Mouse (Mus musculus): ENCODE results near the gene Prap1. TPM values are rescaled to one million over a fixed set of nuclear protein-coding genes. Genes with fewer than 3 reads are reported as not detected.
A peak's percentile ranks its signal among the peaks of the same experiment; 100 is the strongest.

Prap1 gene
- polyA plus RNA-seq, 1 experiment, result not detected

GRCm38 (mm10) chr7:140080503-140081156, 12.6 kb upstream of the Prap1 start:
- 2% methylated on average over 24 of the region's 24 CpGs for WGBS
- peak overlapping the region; percentile 99 for H3K27ac ChIP-seq (ENCODE audit: insufficient read depth, low read depth, low read length)
- H3K4me1 ChIP-seq (ENCODE audit: control insufficient read depth, insufficient read depth, low read length), result peaks cover 5% of the 10 kb centered on the region; the same call in 1 of the 2 replicates
- peak; percentile 73 for TF ChIP-seq POLR2A (IDR thresholded peaks at IDR 0.05; ENCODE audit: insufficient read depth, low read depth, low read length)
- TF ChIP-seq CTCF (IDR thresholded peaks at IDR 0.05; ENCODE audit: insufficient read depth, low read depth, low read length), result no peak
- peak overlapping the region; percentile 96 for H3K4me3 ChIP-seq (ENCODE audit: insufficient read depth, low read depth, low read length)

GRCm38 (mm10) chr7:140081408-140082241, 11.6 kb upstream of the Prap1 start:
- TF ChIP-seq CTCF (IDR thresholded peaks at IDR 0.05; ENCODE audit: insufficient read depth, low read depth, low read length), result no peak
- TF ChIP-seq POLR2A (IDR thresholded peaks at IDR 0.05; ENCODE audit: insufficient read depth, low read depth, low read length), result peak; percentile 4; the same call in 1 of the 2 replicates
- WGBS, result 5% methylated on average over 20 of the region's 20 CpGs
- Histone ChIP-seq H3K4me1 (ENCODE audit: control insufficient read depth, insufficient read depth, low read length) (peaks cover 5% of the 10 kb centered on the region; the same call in 1 of the 2 replicates), H3K27ac (ENCODE audit: insufficient read depth, low read depth, low read length) (peak overlapping the region; percentile 99), H3K4me3 (ENCODE audit: insufficient read depth, low read depth, low read length) (peak overlapping the region; percentile 96)

GRCm38 (mm10) chr7:140082242-140082678, 10.9 kb upstream of the Prap1 start, which contains the start of gene Caly:
Caly (minus strand) TSS chr7:140082548.
- Histone ChIP-seq H3K4me1 (ENCODE audit: control insufficient read depth, insufficient read depth, low read length) (peaks cover 5% of the 10 kb centered on the region; the same call in 1 of the 2 replicates), H3K27ac (ENCODE audit: insufficient read depth, low read depth, low read length) (peak within 1 kb of the TSS; percentile 99), H3K4me3 (ENCODE audit: insufficient read depth, low read depth, low read length) (peak within 1 kb of the TSS; percentile 96)
- under 1% methylated on average over 18 of the region's 18 CpGs for WGBS
- TF ChIP-seq CTCF (IDR thresholded peaks at IDR 0.05; ENCODE audit: insufficient read depth, low read depth, low read length), result peak; percentile 72
- TF ChIP-seq POLR2A (IDR thresholded peaks at IDR 0.05; ENCODE audit: insufficient read depth, low read depth, low read length), result peak; percentile 60; the same call in 1 of the 2 replicates

- WGBS, result 72% methylated on average over 10 of the region's 10 CpGs
- no peaks in the 10 kb centered on the region for H3K4me1 ChIP-seq (ENCODE audit: control insufficient read depth, insufficient read depth, low read length)
- TF ChIP-seq CTCF (IDR thresholded peaks at IDR 0.05; ENCODE audit: insufficient read depth, low read depth, low read length) (no peak), POLR2A (IDR thresholded peaks at IDR 0.05; ENCODE audit: insufficient read depth, low read depth, low read length) (no peak)
- no peak overlapping the region for H3K4me3 ChIP-seq (ENCODE audit: insufficient read depth, low read depth, low read length)
- H3K27ac ChIP-seq (ENCODE audit: insufficient read depth, low read depth, low read length), result no peak overlapping the region
Observed at GRCm38 (mm10) chr7:140090601-140091000, 2.6 kb upstream of the Prap1 start.

GRCm38 (mm10) chr7:140094954-140095353, 1.8 kb downstream of the Prap1 start:
- TF ChIP-seq POLR2A (IDR thresholded peaks at IDR 0.05; ENCODE audit: insufficient read depth, low read depth, low read length), result no peak
- Histone ChIP-seq H3K4me1 (ENCODE audit: control insufficient read depth, insufficient read depth, low read length) (peaks cover 8% of the 10 kb centered on the region; the same call in 1 of the 2 replicates), H3K4me3 (ENCODE audit: insufficient read depth, low read depth, low read length) (no peak overlapping the region), H3K27ac (ENCODE audit: insufficient read depth, low read depth, low read length) (no peak overlapping the region)
- 53% methylated on average over 5 of the region's 5 CpGs for WGBS

- no peak overlapping the region for H3K4me3 ChIP-seq (ENCODE audit: insufficient read depth, low read depth, low read length)
- peaks cover 8% of the 10 kb centered on the region; the same call in 1 of the 2 replicates for H3K4me1 ChIP-seq (ENCODE audit: control insufficient read depth, insufficient read depth, low read length)
- no peak for TF ChIP-seq POLR2A (IDR thresholded peaks at IDR 0.05; ENCODE audit: insufficient read depth, low read depth, low read length)
- no peak for TF ChIP-seq CTCF (IDR thresholded peaks at IDR 0.05; ENCODE audit: insufficient read depth, low read depth, low read length)
- 17% methylated on average over 1 of the region's 1 CpGs for WGBS
- H3K27ac ChIP-seq (ENCODE audit: insufficient read depth, low read depth, low read length), result no peak overlapping the region
Observed at GRCm38 (mm10) chr7:140095556-140095955, 2.4 kb downstream of the Prap1 start.

GRCm38 (mm10) chr7:140096055-140096454, 2.9 kb downstream of the Prap1 start:
- Histone ChIP-seq H3K4me3 (ENCODE audit: insufficient read depth, low read depth, low read length) (no peak overlapping the region), H3K27ac (ENCODE audit: insufficient read depth, low read depth, low read length) (no peak overlapping the region), H3K4me1 (ENCODE audit: control insufficient read depth, insufficient read depth, low read length) (peaks cover 13% of the 10 kb centered on the region)
- TF ChIP-seq CTCF (IDR thresholded peaks at IDR 0.05; ENCODE audit: insufficient read depth, low read depth, low read length), result no peak
- no peak for TF ChIP-seq POLR2A (IDR thresholded peaks at IDR 0.05; ENCODE audit: insufficient read depth, low read depth, low read length)

GRCm38 (mm10) chr7:140098466-140098865, 5.3 kb downstream of the Prap1 start:
- WGBS, result 90% methylated on average over 1 of the region's 1 CpGs
- peaks cover 25% of the 10 kb centered on the region for H3K4me1 ChIP-seq (ENCODE audit: control insufficient read depth, insufficient read depth, low read length)

GRCm38 (mm10) chr7:140101498-140101897, 8.3 kb downstream of the Prap1 start:
- Histone ChIP-seq H3K4me3 (ENCODE audit: insufficient read depth, low read depth, low read length) (peak overlapping the region; percentile 68), H3K4me1 (ENCODE audit: control insufficient read depth, insufficient read depth, low read length) (peaks cover 25% of the 10 kb centered on the region), H3K27ac (ENCODE audit: insufficient read depth, low read depth, low read length) (0 out of 2 replicates have a peak overlapping the region, but pooled peaks have one; percentile 74)
- no peak for TF ChIP-seq POLR2A (IDR thresholded peaks at IDR 0.05; ENCODE audit: insufficient read depth, low read depth, low read length)
- TF ChIP-seq CTCF (IDR thresholded peaks at IDR 0.05; ENCODE audit: insufficient read depth, low read depth, low read length), result no peak
- WGBS, result 67% methylated on average over 10 of the region's 10 CpGs

More at GRCm38 (mm10) chr7:140098466-140098865, 5.3 kb downstream of the Prap1 start:
- TF ChIP-seq CTCF (IDR thresholded peaks at IDR 0.05; ENCODE audit: insufficient read depth, low read depth, low read length) (no peak), POLR2A (IDR thresholded peaks at IDR 0.05; ENCODE audit: insufficient read depth, low read depth, low read length) (no peak)
- Histone ChIP-seq H3K4me3 (ENCODE audit: insufficient read depth, low read depth, low read length) (no peak overlapping the region), H3K27ac (ENCODE audit: insufficient read depth, low read depth, low read length) (no peak overlapping the region)

All from olfactory bulb, adult 2 months (tissue).